Mouse (Mus musculus) limb, embryonic 15.5 days (tissue): ENCODE measurements around the gene Coro6. TPM values are rescaled to one million over a fixed set of nuclear protein-coding genes. Genes with fewer than 3 reads are reported as not detected.

ENCODE experiments used
- ATAC-seq: fragments of 200-750 bp; cut with Nextera tagmentation; 2 replicates; pipeline ENCODE4 v1.8.0; 2017; ENCODE audit warnings: low read depth, moderate TSS enrichment; ENCODE audit not compliant: insufficient number of reproducible peaks, low FRiP score, low TSS enrichment
- H3K27ac ChIP-seq: fragments of 300-500 bp; sonication (generic); 2 replicates; pipeline ENCODE4 v1.5.1; 2015; ENCODE audit warnings: moderate library complexity, mild to moderate bottlenecking, inconsistent platforms
- H3K27me3 ChIP-seq: fragments of 300-500 bp; sonication (generic); 2 replicates; pipeline ENCODE4 v1.6.1; 2015; ENCODE audit warnings: inconsistent platforms
- H3K36me3 ChIP-seq: fragments of 300-500 bp; sonication (generic); 2 replicates; pipeline ENCODE4 v1.6.1; 2015; ENCODE audit warnings: inconsistent platforms
- H3K4me1 ChIP-seq: fragments of 300-500 bp; sonication (generic); 2 replicates; pipeline ENCODE4 v1.6.1; 2015; ENCODE audit warnings: inconsistent platforms
- H3K4me2 ChIP-seq: fragments of 300-500 bp; sonication (generic); 2 replicates; pipeline ENCODE4 v1.6.1; 2015; ENCODE audit warnings: mild to moderate bottlenecking, inconsistent platforms
- H3K4me3 ChIP-seq: fragments of 300-500 bp; sonication (generic); 2 replicates; pipeline ENCODE4 v1.5.1; 2015; ENCODE audit warnings: mild to moderate bottlenecking, inconsistent platforms
- H3K9ac ChIP-seq: fragments of 300-500 bp; sonication (generic); 2 replicates; pipeline ENCODE4 v1.6.1; 2015; ENCODE audit warnings: inconsistent platforms
- H3K9me3 ChIP-seq: fragments of 300-500 bp; sonication (generic); 2 replicates; pipeline ENCODE4 v1.6.1; 2016; ENCODE audit warnings: inconsistent platforms
- WGBS: fragments of 180-500 bp; shearing (Covaris S2); methylation state at CpG from one replicate; pipeline ENCODE4 v1.1.7; 2015; 5-methylcytosine and 5-hydroxymethylcytosine counted together
- polyA plus RNA-seq: library from polyadenylated mRNA; unstranded; fragments of >200 nt; fragmentation: Nextera tagmentation; extraction: Ambion mirVana; gene quantifications from 2 replicates; pipeline ENCODE4 v1.2.1, GENCODE M21; 2015

Coro6 gene
- polyA plus RNA-seq, 1 experiment from 2014 or later = 2.2 TPM

- Histone ChIP-seq H3K4me1 (no peaks in the 10 kb centered on the region), H3K4me3 (no peak overlapping the region), H3K9me3 (no peaks in the 10 kb centered on the region), H3K9ac (no peak overlapping the region), H3K36me3 (peaks cover 13% of the 10 kb centered on the region), H3K27me3 (no peaks in the 10 kb centered on the region), H3K4me2 (no peak overlapping the region), H3K27ac (no peak overlapping the region)
- 71% methylated on average over 2 of the region's 2 CpGs for WGBS
- no peak for ATAC-seq
Observed at GRCm38 (mm10) chr11:77444939-77445338, 17.3 kb upstream of the Coro6 start.

DNA sequence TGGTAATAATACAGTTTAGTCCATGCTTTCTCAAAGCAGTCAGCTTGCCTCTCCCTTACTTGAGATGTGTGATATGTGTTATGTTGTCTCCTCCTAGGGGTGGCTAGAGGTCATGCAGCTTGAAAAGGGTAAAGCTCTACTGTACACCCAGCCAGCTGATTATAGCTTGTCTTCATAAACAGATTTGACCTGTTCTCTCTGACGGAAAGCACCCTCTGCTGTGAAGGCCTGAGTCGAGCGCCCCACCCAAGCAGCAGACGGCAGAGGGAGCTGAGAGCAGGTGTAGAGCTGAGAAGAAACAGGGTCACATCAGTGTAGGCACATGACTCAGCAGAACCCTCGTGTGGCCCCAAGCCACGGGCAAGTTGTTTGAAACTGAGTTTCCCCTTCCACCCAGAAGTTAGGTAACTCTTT is 15.6 kb upstream of the Coro6 start:
- no peak overlapping the region for H3K4me3 ChIP-seq

GRCm38 (mm10) chr11:77449224-77449623 is 13.0 kb upstream of the Coro6 start:
- no peaks in the 10 kb centered on the region for H3K9me3 ChIP-seq
- H3K4me3 ChIP-seq = no peak overlapping the region
- peaks cover 23% of the 10 kb centered on the region for H3K36me3 ChIP-seq
- H3K4me1 ChIP-seq = no peaks in the 10 kb centered on the region
- WGBS = 88% methylated on average over 7 of the region's 7 CpGs
- no peak for ATAC-seq
- H3K27me3 ChIP-seq = no peaks in the 10 kb centered on the region
- no peak overlapping the region for H3K9ac ChIP-seq
- no peak overlapping the region for H3K27ac ChIP-seq
- H3K4me2 ChIP-seq = no peak overlapping the region

More for the DNA sequence above, 15.6 kb upstream of the Coro6 start:
- no peaks in the 10 kb centered on the region for H3K4me1 ChIP-seq
- WGBS = 41% methylated on average over 6 of the region's 6 CpGs
- H3K27ac ChIP-seq = no peak overlapping the region
- no peak overlapping the region for H3K4me2 ChIP-seq
- peak; percentile 69; the same call in 1 of the 2 replicates for ATAC-seq
- H3K27me3 ChIP-seq = no peaks in the 10 kb centered on the region
- no peak overlapping the region for H3K9ac ChIP-seq
- H3K36me3 ChIP-seq = peaks cover 14% of the 10 kb centered on the region
- H3K9me3 ChIP-seq = no peaks in the 10 kb centered on the region

- H3K27me3 ChIP-seq = no peaks in the 10 kb centered on the region
- H3K4me3 ChIP-seq = no peak overlapping the region
- 94% methylated on average over 2 of the region's 2 CpGs for WGBS
- no peaks in the 10 kb centered on the region for H3K9me3 ChIP-seq
- no peak overlapping the region for H3K4me2 ChIP-seq
- H3K9ac ChIP-seq = no peak overlapping the region
- no peaks in the 10 kb centered on the region for H3K4me1 ChIP-seq
- H3K36me3 ChIP-seq = peaks cover 33% of the 10 kb centered on the region
- no peak for ATAC-seq
- no peak overlapping the region for H3K27ac ChIP-seq
Observed at GRCm38 (mm10) chr11:77451670-77452069, 10.5 kb upstream of the Coro6 start.

DNA sequence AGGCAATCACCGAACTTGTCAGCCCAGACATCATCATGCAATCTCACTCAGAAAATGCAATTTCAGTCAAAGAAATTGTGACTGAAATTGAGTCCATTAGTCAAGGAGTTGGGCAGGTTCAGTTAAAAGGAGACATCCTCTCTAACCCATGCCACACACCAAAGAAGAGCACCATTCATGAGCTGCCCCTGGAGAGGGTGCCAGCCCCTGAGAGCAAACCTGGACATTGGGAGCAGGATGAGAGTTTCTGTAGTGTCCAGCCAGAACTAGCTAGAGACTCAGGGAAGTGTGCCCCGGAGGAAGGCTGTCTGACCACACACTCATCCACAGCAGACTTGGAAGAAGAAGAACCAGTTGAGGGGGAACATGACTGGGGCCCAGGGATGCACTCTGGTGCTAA is 8.8 kb upstream of the Coro6 start:
- no peak for ATAC-seq
- Histone ChIP-seq H3K36me3 (peaks cover 33% of the 10 kb centered on the region), H3K27ac (no peak overlapping the region), H3K9me3 (no peaks in the 10 kb centered on the region), H3K9ac (no peak overlapping the region), H3K4me3 (no peak overlapping the region), H3K27me3 (no peaks in the 10 kb centered on the region), H3K4me2 (no peak overlapping the region), H3K4me1 (no peaks in the 10 kb centered on the region)
- 93% methylated on average over 2 of the region's 2 CpGs for WGBS

DNA sequence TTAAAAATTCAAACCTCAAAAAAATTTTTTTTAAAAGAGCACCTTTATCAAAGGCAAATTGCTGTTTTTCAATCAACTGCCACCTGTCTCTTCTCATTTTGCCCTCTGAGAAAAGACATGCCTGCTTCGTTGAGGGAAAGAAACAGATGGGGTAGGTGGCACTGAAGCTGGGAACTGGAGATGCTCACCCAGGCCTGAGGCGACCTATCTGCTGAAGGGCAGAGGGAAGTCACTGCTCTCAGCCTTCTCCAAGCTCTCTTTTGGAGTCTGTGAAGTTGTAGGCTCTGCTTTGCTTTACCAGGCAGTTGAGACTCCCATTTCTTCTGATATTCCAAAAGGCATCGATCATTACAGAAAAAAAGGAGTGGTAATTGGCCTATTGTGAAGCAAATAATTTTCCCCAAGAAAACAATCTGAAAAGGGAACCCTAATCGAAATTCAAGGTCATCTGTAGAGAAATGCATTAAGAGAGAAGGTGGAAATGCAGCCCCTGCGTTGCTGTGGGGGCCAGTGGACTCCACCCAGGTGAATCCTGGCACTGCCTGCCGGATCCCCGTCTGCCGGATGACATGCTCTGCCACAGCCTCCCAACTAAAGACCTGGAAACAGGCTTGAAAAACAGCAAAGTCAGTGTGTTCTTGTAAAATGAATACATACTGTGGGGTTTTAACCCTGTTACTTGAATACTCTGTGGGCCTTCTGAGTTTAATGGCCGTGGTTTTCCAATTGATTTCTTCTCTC is 6.3 kb upstream of the Coro6 start:
- no peak overlapping the region for H3K4me2 ChIP-seq

GRCm38 (mm10) chr11:77456866-77457265 is 5.3 kb upstream of the Coro6 start:
- no peak for ATAC-seq

More for the DNA sequence above, 6.3 kb upstream of the Coro6 start:
- Histone ChIP-seq H3K27ac (no peak overlapping the region), H3K36me3 (peaks cover 19% of the 10 kb centered on the region), H3K9me3 (no peaks in the 10 kb centered on the region), H3K4me3 (no peak overlapping the region), H3K4me1 (no peaks in the 10 kb centered on the region), H3K9ac (no peak overlapping the region), H3K27me3 (peaks cover 7% of the 10 kb centered on the region; the same call in 1 of the 2 replicates)
- WGBS = 77% methylated on average over 9 of the region's 9 CpGs
- no peak for ATAC-seq

GRCm38 (mm10) chr11:77461856-77462255 is 355 bp upstream of the Coro6 start:
- Histone ChIP-seq H3K9ac (peak overlapping the region; percentile 31; the same call in 1 of the 2 replicates), H3K4me3 (peak overlapping the region; percentile 57), H3K27ac (no peak overlapping the region), H3K9me3 (no peaks in the 10 kb centered on the region), H3K4me2 (peak overlapping the region; percentile 99), H3K27me3 (peaks cover 65% of the 10 kb centered on the region), H3K36me3 (no peaks in the 10 kb centered on the region), H3K4me1 (peaks cover 14% of the 10 kb centered on the region)
- WGBS = 6% methylated on average over 6 of the region's 6 CpGs
- no peak for ATAC-seq

More at GRCm38 (mm10) chr11:77456866-77457265, 5.3 kb upstream of the Coro6 start:
- no peak overlapping the region for H3K4me2 ChIP-seq
- H3K27ac ChIP-seq = no peak overlapping the region
- H3K9me3 ChIP-seq = no peaks in the 10 kb centered on the region
- peaks cover 19% of the 10 kb centered on the region for H3K36me3 ChIP-seq
- 67% methylated on average over 6 of the region's 6 CpGs for WGBS
- H3K4me1 ChIP-seq = peaks cover under 1% of the 10 kb centered on the region
- no peak overlapping the region for H3K4me3 ChIP-seq
- H3K9ac ChIP-seq = no peak overlapping the region
- peaks cover 15% of the 10 kb centered on the region for H3K27me3 ChIP-seq

DNA sequence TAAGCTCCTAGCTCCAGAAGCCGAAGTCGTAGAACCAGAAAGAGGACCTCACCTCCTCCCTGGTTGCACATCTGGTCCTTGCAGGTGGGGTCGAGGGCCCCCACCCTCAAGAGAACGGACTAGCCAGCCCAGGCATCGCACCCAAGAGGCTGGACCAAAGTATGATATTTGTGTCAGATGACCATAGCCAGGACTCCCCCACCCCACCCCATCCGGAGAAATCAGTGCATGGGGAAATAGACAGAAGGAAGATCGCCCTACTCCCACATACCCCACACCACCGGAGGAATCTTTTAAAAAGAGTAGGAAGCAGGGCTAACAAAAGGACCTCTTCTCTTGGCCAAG is 862 bp downstream of the Coro6 start:
- Histone ChIP-seq H3K27ac (no peak overlapping the region), H3K4me2 (peak overlapping the region; percentile 99), H3K9me3 (no peaks in the 10 kb centered on the region), H3K36me3 (no peaks in the 10 kb centered on the region), H3K9ac (no peak overlapping the region), H3K4me1 (peaks cover 26% of the 10 kb centered on the region), H3K27me3 (peaks cover 77% of the 10 kb centered on the region), H3K4me3 (peak overlapping the region; percentile 57)
- 37% methylated on average over 8 of the region's 8 CpGs for WGBS
- ATAC-seq = no peak

DNA sequence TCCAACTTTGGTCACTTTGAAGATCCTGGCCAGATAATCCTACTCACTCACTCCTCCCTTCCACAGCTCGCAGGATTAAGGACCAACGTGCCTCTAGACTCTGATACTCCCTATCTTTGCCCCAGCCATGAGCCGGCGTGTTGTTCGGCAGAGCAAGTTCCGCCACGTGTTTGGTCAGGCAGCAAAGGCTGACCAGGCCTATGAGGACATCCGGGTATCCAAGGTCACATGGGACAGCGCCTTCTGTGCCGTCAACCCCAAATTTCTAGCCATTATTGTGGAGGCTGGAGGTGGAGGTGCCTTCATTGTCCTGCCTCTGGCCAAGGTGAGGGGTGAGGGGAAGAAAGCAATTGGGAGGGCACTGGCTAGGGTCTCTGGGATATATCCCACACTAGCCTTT is 1.6 kb downstream of the Coro6 start:
- H3K27ac ChIP-seq = no peak overlapping the region
- 76% methylated on average over 10 of the region's 10 CpGs for WGBS
- ATAC-seq = no peak

DNA sequence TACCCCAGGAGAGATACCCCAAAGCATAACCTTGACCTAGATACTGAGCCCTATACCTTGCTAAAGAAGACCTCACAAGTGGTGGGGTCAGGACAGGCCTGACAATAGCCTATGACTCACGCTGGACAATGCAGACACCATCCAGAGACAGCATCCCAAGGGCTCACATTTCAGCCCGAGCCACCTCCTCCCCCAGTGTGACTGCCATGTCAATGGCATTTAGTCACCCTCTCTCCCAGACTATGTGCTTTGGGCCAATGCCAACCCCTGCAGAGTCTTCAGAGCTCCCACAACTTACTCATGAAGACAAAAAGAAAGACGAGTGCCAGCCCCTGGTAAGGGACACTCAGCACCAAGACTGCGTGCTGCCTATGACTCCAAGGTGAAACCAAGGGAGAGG is 2.5 kb downstream of the Coro6 start:
- ATAC-seq = no peak
- 55% methylated on average over 4 of the region's 4 CpGs for WGBS
- H3K27me3 ChIP-seq = peaks cover 92% of the 10 kb centered on the region

More for the DNA sequence above, 1.6 kb downstream of the Coro6 start:
- peaks cover 84% of the 10 kb centered on the region for H3K27me3 ChIP-seq
- H3K4me2 ChIP-seq = no peak overlapping the region
- H3K4me1 ChIP-seq = peaks cover 27% of the 10 kb centered on the region
- no peaks in the 10 kb centered on the region for H3K36me3 ChIP-seq
- H3K9me3 ChIP-seq = no peaks in the 10 kb centered on the region
- H3K4me3 ChIP-seq = no peak overlapping the region
- H3K9ac ChIP-seq = no peak overlapping the region

GRCm38 (mm10) chr11:77465111-77465510 is 2.9 kb downstream of the Coro6 start:
- no peaks in the 10 kb centered on the region for H3K36me3 ChIP-seq
- peaks cover 27% of the 10 kb centered on the region for H3K4me1 ChIP-seq
- H3K4me3 ChIP-seq = no peak overlapping the region
- 55% methylated on average over 3 of the region's 3 CpGs for WGBS
- no peaks in the 10 kb centered on the region for H3K9me3 ChIP-seq
- no peak overlapping the region for H3K9ac ChIP-seq
- no peak overlapping the region for H3K27ac ChIP-seq
- no peak overlapping the region for H3K4me2 ChIP-seq
- H3K27me3 ChIP-seq = peaks cover 92% of the 10 kb centered on the region
- no peak for ATAC-seq

More for the DNA sequence above, 2.5 kb downstream of the Coro6 start:
- H3K4me2 ChIP-seq = no peak overlapping the region
- H3K27ac ChIP-seq = no peak overlapping the region
- no peaks in the 10 kb centered on the region for H3K9me3 ChIP-seq
- H3K9ac ChIP-seq = no peak overlapping the region
- peaks cover 27% of the 10 kb centered on the region for H3K4me1 ChIP-seq
- no peaks in the 10 kb centered on the region for H3K36me3 ChIP-seq
- H3K4me3 ChIP-seq = no peak overlapping the region
